Mouse (Mus musculus) midbrain, embryonic 10.5 days (tissue): ENCODE measurements at regions not wholly inside any gene's neighbourhood (a gene's known extent, or its start where the extent isn't known, plus 50 kb on each side); places are given as distances from the start of the nearest gene placed in this dataset.

Experiments used
- DNase-seq: peaks from one replicate; pipeline ENCODE4 v3.0.0-alpha.2; 2017; ENCODE audit warnings: low spot score
- H3K27ac ChIP-seq: fragments of 300-500 bp; sonication (generic); replicated peaks from 2 replicates; pipeline ENCODE4 v1.5.1; 2016; ENCODE audit warnings: mild to moderate bottlenecking
- H3K27me3 ChIP-seq: fragments of 300-500 bp; sonication (generic); 2 replicates; pipeline ENCODE4 v1.6.1; 2016; ENCODE audit warnings: low read depth, mild to moderate bottlenecking; ENCODE audit not compliant: poor library complexity, severe bottlenecking
- H3K36me3 ChIP-seq: fragments of 300-500 bp; sonication (generic); 2 replicates; pipeline ENCODE4 v1.6.1; 2016; ENCODE audit warnings: mild to moderate bottlenecking, moderate library complexity
- H3K4me1 ChIP-seq: fragments of 300-500 bp; sonication (generic); 2 replicates; pipeline ENCODE4 v1.6.1; 2016
- H3K4me3 ChIP-seq: fragments of 300-500 bp; sonication (generic); 2 replicates; pipeline ENCODE4 v1.5.1; 2016; ENCODE audit warnings: mild to moderate bottlenecking, moderate library complexity
- H3K9me3 ChIP-seq: fragments of 300-500 bp; sonication (generic); replicated peaks from 2 replicates; pipeline ENCODE4 v1.6.1; 2016; ENCODE audit warnings: mild to moderate bottlenecking
- whole genome bisulfite sequencing: fragments of 180-500 bp; shearing (Covaris S2); methylation state at CpG from one replicate; pipeline ENCODE4 v1.1.7; 2016; 5-methylcytosine and 5-hydroxymethylcytosine counted together

- no peak overlapping the region for H3K4me3 ChIP-seq
- WGBS: 44% methylated on average over 9 of the region's 9 CpGs
- no peaks in the 10 kb centered on the region for H3K27me3 ChIP-seq
These were observed 105.3 kb upstream of the Vangl1 start for GRCm38 (mm10) chr3:102309756-102310155.

GRCm38 (mm10) chr3:102307656-102308055, 103.2 kb upstream of the Vangl1 start:
- no peaks in the 10 kb centered on the region for H3K36me3 ChIP-seq
- no peaks in the 10 kb centered on the region for H3K9me3 ChIP-seq
- H3K27me3 ChIP-seq: no peaks in the 10 kb centered on the region
- WGBS: 65% methylated on average over 1 of the region's 1 CpGs
- no peak overlapping the region for H3K4me3 ChIP-seq
- DNase-seq: no peak
- 0 out of 2 replicates have a peak, but pooled peaks cover 3% of the 10 kb centered on the region for H3K4me1 ChIP-seq
- H3K27ac ChIP-seq: no peak overlapping the region

More at GRCm38 (mm10) chr3:102309756-102310155, 105.3 kb upstream of the Vangl1 start:
- H3K4me1 ChIP-seq: 0 out of 2 replicates have a peak, but pooled peaks cover 3% of the 10 kb centered on the region
- no peak overlapping the region for H3K27ac ChIP-seq
- peak; percentile 57 for DNase-seq
- H3K9me3 ChIP-seq: no peaks in the 10 kb centered on the region
- H3K36me3 ChIP-seq: no peaks in the 10 kb centered on the region

- H3K4me3 ChIP-seq: no peak overlapping the region
- 87% methylated on average over 3 of the region's 3 CpGs for WGBS
- H3K27me3 ChIP-seq: no peaks in the 10 kb centered on the region
- no peaks in the 10 kb centered on the region for H3K36me3 ChIP-seq
- DNase-seq: no peak
- H3K4me1 ChIP-seq: no peaks in the 10 kb centered on the region
- no peaks in the 10 kb centered on the region for H3K9me3 ChIP-seq
- H3K27ac ChIP-seq: no peak overlapping the region
These were observed 87.9 kb upstream of the Vangl1 start for GRCm38 (mm10) chr3:102292385-102292784.

- 87% methylated on average over 4 of the region's 4 CpGs for WGBS
- Histone ChIP-seq H3K4me3 (no peak overlapping the region), H3K9me3 (no peaks in the 10 kb centered on the region), H3K36me3 (no peaks in the 10 kb centered on the region), H3K27me3 (no peaks in the 10 kb centered on the region), H3K4me1 (peaks cover 11% of the 10 kb centered on the region), H3K27ac (no peak overlapping the region)
- DNase-seq: no peak
These were observed 77.5 kb upstream of the Vangl1 start for GRCm38 (mm10) chr3:102281983-102282382.

- Histone ChIP-seq H3K36me3 (no peaks in the 10 kb centered on the region), H3K4me3 (no peak overlapping the region), H3K9me3 (no peaks in the 10 kb centered on the region), H3K27me3 (no peaks in the 10 kb centered on the region), H3K4me1 (peaks cover 11% of the 10 kb centered on the region), H3K27ac (no peak overlapping the region)
- WGBS: 83% methylated on average over 2 of the region's 2 CpGs
- DNase-seq: no peak
These were observed 72.3 kb upstream of the Vangl1 start for GRCm38 (mm10) chr3:102276758-102277157.

- no peak for DNase-seq
- Histone ChIP-seq H3K27ac (no peak overlapping the region), H3K36me3 (no peaks in the 10 kb centered on the region), H3K4me3 (no peak overlapping the region), H3K9me3 (no peaks in the 10 kb centered on the region), H3K4me1 (peaks cover 11% of the 10 kb centered on the region), H3K27me3 (no peaks in the 10 kb centered on the region)
- 91% methylated on average over 2 of the region's 2 CpGs for WGBS
These were observed 71.8 kb upstream of the Vangl1 start for GRCm38 (mm10) chr3:102276283-102276682.

- Histone ChIP-seq H3K9me3 (no peaks in the 10 kb centered on the region), H3K36me3 (no peaks in the 10 kb centered on the region), H3K27me3 (no peaks in the 10 kb centered on the region), H3K27ac (no peak overlapping the region), H3K4me3 (no peak overlapping the region), H3K4me1 (peaks cover 11% of the 10 kb centered on the region)
- 82% methylated on average over 7 of the region's 7 CpGs for WGBS
- DNase-seq: no peak
These were observed 70.9 kb upstream of the Vangl1 start for GRCm38 (mm10) chr3:102275256-102276022.

- no peaks in the 10 kb centered on the region for H3K9me3 ChIP-seq
- H3K27ac ChIP-seq: no peak overlapping the region
- no peak overlapping the region for H3K4me3 ChIP-seq
- no peaks in the 10 kb centered on the region for H3K36me3 ChIP-seq
- no peaks in the 10 kb centered on the region; the same call in 1 of the 2 replicates for H3K4me1 ChIP-seq
- 91% methylated on average over 6 of the region's 6 CpGs for WGBS
- no peaks in the 10 kb centered on the region for H3K27me3 ChIP-seq
- no peak for DNase-seq
These were observed 66.3 kb upstream of the Vangl1 start for GRCm38 (mm10) chr3:102270779-102271178.

GRCm38 (mm10) chr3:102270257-102270656, 65.8 kb upstream of the Vangl1 start:
- Histone ChIP-seq H3K9me3 (no peaks in the 10 kb centered on the region), H3K27me3 (no peaks in the 10 kb centered on the region), H3K36me3 (no peaks in the 10 kb centered on the region), H3K4me1 (no peaks in the 10 kb centered on the region; the same call in 1 of the 2 replicates), H3K4me3 (no peak overlapping the region), H3K27ac (no peak overlapping the region)
- no peak for DNase-seq
- WGBS: 73% methylated on average over 6 of the region's 6 CpGs

GRCm38 (mm10) chr3:102266136-102266535, 61.6 kb upstream of the Vangl1 start:
- DNase-seq: no peak
- Histone ChIP-seq H3K4me3 (no peak overlapping the region), H3K27ac (no peak overlapping the region), H3K9me3 (no peaks in the 10 kb centered on the region), H3K27me3 (no peaks in the 10 kb centered on the region), H3K4me1 (no peaks in the 10 kb centered on the region; the same call in 1 of the 2 replicates), H3K36me3 (no peaks in the 10 kb centered on the region)
- WGBS: 85% methylated on average over 9 of the region's 9 CpGs

GRCm38 (mm10) chr3:102265146-102265545, 60.7 kb upstream of the Vangl1 start:
- Histone ChIP-seq H3K4me1 (no peaks in the 10 kb centered on the region; the same call in 1 of the 2 replicates), H3K9me3 (no peaks in the 10 kb centered on the region), H3K36me3 (no peaks in the 10 kb centered on the region), H3K27ac (no peak overlapping the region), H3K4me3 (no peak overlapping the region), H3K27me3 (no peaks in the 10 kb centered on the region)
- 83% methylated on average over 7 of the region's 7 CpGs for WGBS
- no peak for DNase-seq

GRCm38 (mm10) chr3:102263326-102263725, 58.8 kb upstream of the Vangl1 start:
- H3K27me3 ChIP-seq: no peaks in the 10 kb centered on the region

GRCm38 (mm10) chr3:102262665-102263064, 58.2 kb upstream of the Vangl1 start:
- Histone ChIP-seq H3K4me3 (no peak overlapping the region), H3K4me1 (no peaks in the 10 kb centered on the region), H3K27ac (no peak overlapping the region), H3K36me3 (no peaks in the 10 kb centered on the region), H3K27me3 (no peaks in the 10 kb centered on the region), H3K9me3 (no peaks in the 10 kb centered on the region)
- no peak for DNase-seq
- WGBS: 74% methylated on average over 8 of the region's 8 CpGs

More at GRCm38 (mm10) chr3:102263326-102263725, 58.8 kb upstream of the Vangl1 start:
- 84% methylated on average over 9 of the region's 9 CpGs for WGBS
- H3K4me1 ChIP-seq: no peaks in the 10 kb centered on the region
- no peak overlapping the region for H3K4me3 ChIP-seq
- H3K36me3 ChIP-seq: no peaks in the 10 kb centered on the region
- DNase-seq: no peak
- H3K27ac ChIP-seq: no peak overlapping the region
- H3K9me3 ChIP-seq: no peaks in the 10 kb centered on the region
